Mouse (Mus musculus) forebrain, embryonic 14.5 days (tissue): ENCODE data around the gene Rilpl1. TPM values are rescaled to one million over a fixed set of nuclear protein-coding genes. Genes with fewer than 3 reads are reported as not detected.

Experiments used
- ATAC-seq: fragments of 200-750 bp; cut with Nextera tagmentation; 2 replicates; pipeline ENCODE4 v1.8.0; 2017; ENCODE audit warnings: mild to moderate bottlenecking, moderate library complexity
- DNase-seq: peaks from one replicate; pipeline ENCODE4 v3.0.0-alpha.2; 2015; ENCODE audit warnings: low spot score
- H3K27ac ChIP-seq: fragments of 300-500 bp; sonication (generic); 2 replicates; pipeline ENCODE4 v1.5.1; 2014; ENCODE audit warnings: low read depth, mild to moderate bottlenecking, control low read depth, low read length, moderate library complexity
- H3K27me3 ChIP-seq: fragments of 300-500 bp; sonication (generic); replicated peaks from 2 replicates; pipeline ENCODE4 v1.6.1; 2014; ENCODE audit warnings: low read length, control low read depth, mixed read lengths; ENCODE audit not compliant: control insufficient read depth, insufficient read depth
- H3K36me3 ChIP-seq: fragments of 300-500 bp; sonication (generic); 2 replicates; pipeline ENCODE4 v1.6.1; 2014; ENCODE audit warnings: low read length, control low read depth; ENCODE audit not compliant: control insufficient read depth, insufficient read depth
- H3K4me1 ChIP-seq: fragments of 300-500 bp; sonication (generic); 2 replicates; pipeline ENCODE4 v1.6.1; 2014; ENCODE audit warnings: antibody characterized with exemption, low read length, control low read depth; ENCODE audit not compliant: control insufficient read depth, insufficient read depth
- H3K4me2 ChIP-seq: fragments of 300-500 bp; sonication (generic); 2 replicates; pipeline ENCODE4 v1.6.1; 2014; ENCODE audit warnings: mild to moderate bottlenecking, control low read depth, low read length
- H3K4me3 ChIP-seq: fragments of 300-500 bp; sonication (generic); 2 replicates; pipeline ENCODE4 v1.5.1; 2014; ENCODE audit warnings: low read depth, low read length, control low read depth
- H3K9ac ChIP-seq: fragments of 300-500 bp; sonication (generic); 2 replicates; pipeline ENCODE4 v1.6.1; 2014; ENCODE audit warnings: mild to moderate bottlenecking, low read length, control low read depth, moderate library complexity
- H3K9me3 ChIP-seq: fragments of 300-500 bp; sonication (generic); replicated peaks from 2 replicates; pipeline ENCODE4 v1.6.1; 2016; ENCODE audit warnings: low read length, control low read depth, mixed read lengths; ENCODE audit not compliant: control insufficient read depth
- WGBS: fragments of 180-500 bp; shearing (Covaris S2); extraction: QIAGEN DNeasy Blood & Tissue Kit; methylation state at CpG from one replicate; pipeline ENCODE4 v1.1.7; 2014; 5-methylcytosine and 5-hydroxymethylcytosine counted together
- polyA plus RNA-seq: library from polyadenylated mRNA; unstranded; fragments of >200 nt; fragmentation: Nextera tagmentation; extraction: Ambion mirVana; gene quantifications from 2 replicates; pipeline ENCODE4 v1.2.1, GENCODE M21; 2014

The Rilpl1 gene
- polyA plus RNA-seq, 1 experiment from 2014 or later = 10.4 TPM

DNA sequence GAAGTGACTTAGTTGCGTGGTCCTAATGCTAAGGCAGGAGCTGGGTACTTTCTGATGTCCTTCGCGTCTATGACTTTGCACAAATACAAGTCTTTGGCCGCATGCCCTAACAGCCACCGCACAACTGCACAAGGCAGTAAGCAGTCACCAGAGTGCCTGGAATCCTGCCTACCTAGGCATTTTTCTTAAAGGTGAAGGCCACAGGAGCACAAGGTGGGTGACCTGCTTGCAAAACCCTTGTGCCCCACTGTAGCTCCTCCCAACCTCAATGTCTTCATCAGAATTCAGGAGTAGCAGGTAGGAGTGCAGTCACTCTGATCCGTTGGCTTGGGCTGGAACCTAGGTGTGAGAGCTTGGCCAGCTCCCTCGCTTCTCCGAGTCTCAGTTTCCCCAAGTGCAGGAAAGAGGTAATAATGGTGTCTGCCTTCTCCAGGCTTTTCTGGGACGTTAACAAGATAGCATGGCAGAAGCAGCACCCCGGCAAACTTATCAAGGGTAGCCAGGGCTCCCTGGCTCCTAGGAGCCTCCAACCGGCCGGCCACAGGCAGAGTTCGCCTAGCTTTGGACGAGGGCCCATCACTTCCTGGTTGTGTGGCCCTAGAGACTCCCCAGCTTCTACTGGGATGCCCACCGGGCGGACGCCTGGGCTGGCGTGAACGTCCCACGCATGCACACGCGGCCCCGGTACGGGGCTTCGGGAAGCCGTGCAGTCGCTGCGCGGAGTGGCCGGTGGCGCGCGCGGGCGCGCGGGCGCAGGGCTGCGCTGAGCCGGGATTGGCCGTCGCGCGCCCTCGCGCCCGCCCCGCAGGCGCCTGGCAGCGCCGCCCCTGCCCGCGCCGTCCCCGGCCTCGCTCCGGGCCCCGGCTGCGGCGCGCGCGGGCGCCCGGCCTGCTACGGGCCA, 86.3 kb downstream of the Rilpl1 start:
- Histone ChIP-seq H3K4me1 (peaks cover 20% of the 10 kb centered on the region), H3K27me3 (no peaks in the 10 kb centered on the region), H3K27ac (peak overlapping the region; percentile 77), H3K9me3 (no peaks in the 10 kb centered on the region), H3K4me2 (peak overlapping the region; percentile 75), H3K36me3 (peaks cover 32% of the 10 kb centered on the region), H3K4me3 (peak overlapping the region; percentile 79), H3K9ac (peak overlapping the region; percentile 93)
- WGBS = 4% methylated on average over 65 of the region's 66 CpGs
- ATAC-seq (peak; percentile 94), DNase-seq (peak; percentile 88)

DNA sequence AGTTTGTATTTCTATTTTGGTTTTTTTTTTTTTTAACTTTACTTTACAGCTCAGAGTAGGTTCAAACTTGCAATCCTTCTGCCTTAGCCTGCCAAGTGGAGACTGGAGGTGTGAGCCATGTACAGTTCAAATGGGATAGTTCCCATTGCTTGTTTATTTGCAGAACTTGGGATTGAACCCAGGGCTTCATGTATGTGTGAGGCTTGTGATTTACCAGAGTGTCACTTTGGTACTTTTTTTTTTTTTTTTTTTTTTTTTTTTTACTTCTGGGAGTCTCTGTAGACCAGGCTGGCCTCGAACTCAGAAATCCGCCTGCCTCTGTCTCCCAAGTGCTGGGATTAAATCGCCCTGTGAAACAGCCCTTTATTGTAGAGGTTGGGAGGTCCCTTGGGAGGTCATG, 87.0 kb downstream of the Rilpl1 start:
- ATAC-seq = no peak
- H3K36me3 ChIP-seq = peaks cover 25% of the 10 kb centered on the region
- H3K4me3 ChIP-seq = no peak overlapping the region
- H3K9ac ChIP-seq = no peak overlapping the region
- peaks cover 20% of the 10 kb centered on the region for H3K4me1 ChIP-seq
- peak overlapping the region; percentile 75; the same call in 1 of the 2 replicates for H3K4me2 ChIP-seq
- H3K27ac ChIP-seq = no peak overlapping the region
- no peaks in the 10 kb centered on the region for H3K9me3 ChIP-seq
- no peak for DNase-seq
- H3K27me3 ChIP-seq = no peaks in the 10 kb centered on the region
- 73% methylated on average over 3 of the region's 3 CpGs for WGBS

Other genes with a start within 250 kb of the Rilpl1 start
- gene Mphosph9, start 203.4 kb downstream of the Rilpl1 start, polyA plus RNA-seq = 13.5 and 16.6 TPM in 2 replicates
- gene 2810006K23Rik, start 203.3 kb downstream of the Rilpl1 start, polyA plus RNA-seq = 12.5 and 15.3 TPM in 2 replicates
- gene Cdk2ap1, start 168.3 kb downstream of the Rilpl1 start, polyA plus RNA-seq = 85.4 and 112 TPM in 2 replicates
- gene Sbno1, start 105.4 kb downstream of the Rilpl1 start, polyA plus RNA-seq = 64.7 and 85.1 TPM in 2 replicates
- 21.7 and 24.2 TPM in 2 replicates for gene Kmt5a, start 91.5 kb downstream of the Rilpl1 start, polyA plus RNA-seq
- gene Rilpl2, start 53.0 kb downstream of the Rilpl1 start, polyA plus RNA-seq = 29.4 and 31.7 TPM in 2 replicates
- gene Snrnp35, start 48.3 kb downstream of the Rilpl1 start, polyA plus RNA-seq = 14.3 and 14.7 TPM in 2 replicates
- 416 and 423 TPM in 2 replicates for gene Tmed2, start 9.3 kb upstream of the Rilpl1 start, polyA plus RNA-seq
- gene Ddx55, start 21.5 kb upstream of the Rilpl1 start, polyA plus RNA-seq = 16.8 and 21.2 TPM in 2 replicates
- 79.9 and 81.9 TPM in 2 replicates for gene Eif2b1, start 47.7 kb upstream of the Rilpl1 start, polyA plus RNA-seq
- gene Gtf2h3, start 47.7 kb upstream of the Rilpl1 start, polyA plus RNA-seq = 62.9 and 67.3 TPM in 2 replicates
- gene Atp6v0a2, start 97.2 kb upstream of the Rilpl1 start, polyA plus RNA-seq = 36.6 and 38.2 TPM in 2 replicates
- gene Dnah10, start 193.7 kb upstream of the Rilpl1 start, polyA plus RNA-seq = 0.09 and 0.22 TPM in 2 replicates